Mouse (Mus musculus) CD4-positive, CD25-positive, alpha-beta regulatory T cell, adult 4 months (primary cell): ENCODE measurements around the gene 1700020N15Rik. TPM values are rescaled to one million over a fixed set of nuclear protein-coding genes. Genes with fewer than 3 reads are reported as not detected.
"Not testable (repeated sequence)": the region's sequence is repeated elsewhere in the genome, so short reads cannot be mapped to it uniquely, and the experiment has no call there.

Experiments used
- ATAC-seq: one replicate; pipeline ENCODE4 v1.8.0; 2017
- polyA plus RNA-seq, 2 experiments: library from polyadenylated mRNA; unstranded; fragments of 100-300 nt; shearing (Covaris generic); gene quantifications; one replicate each; pipeline ENCODE4 v1.2.1; 2017

The 1700020N15Rik gene
- polyA plus RNA-seq = not detected

DNA sequence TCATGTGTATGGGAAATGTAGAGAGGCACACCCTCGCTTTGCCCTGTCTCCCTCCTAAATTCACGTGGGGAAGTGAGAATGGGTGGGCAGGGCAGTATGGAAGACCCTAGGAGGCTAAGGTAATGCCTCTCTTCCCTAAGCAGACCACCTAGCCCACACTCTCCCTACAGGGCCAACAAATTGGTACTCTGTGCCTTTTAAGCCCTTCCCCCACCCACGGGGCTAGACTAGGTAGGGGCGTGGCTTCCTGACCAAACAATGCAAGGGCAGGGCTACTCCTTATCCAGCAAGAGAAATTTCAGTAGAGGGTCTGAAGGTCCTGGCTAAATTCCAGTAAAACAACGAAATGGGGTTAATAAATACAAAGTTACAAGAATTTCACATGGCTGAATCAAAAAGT, at the start of gene 1700020N15Rik:
1700020N15Rik (plus strand) TSS at position 301 of the 400 bp plus-strand sequence.
- not testable (repeated sequence) for ATAC-seq

DNA sequence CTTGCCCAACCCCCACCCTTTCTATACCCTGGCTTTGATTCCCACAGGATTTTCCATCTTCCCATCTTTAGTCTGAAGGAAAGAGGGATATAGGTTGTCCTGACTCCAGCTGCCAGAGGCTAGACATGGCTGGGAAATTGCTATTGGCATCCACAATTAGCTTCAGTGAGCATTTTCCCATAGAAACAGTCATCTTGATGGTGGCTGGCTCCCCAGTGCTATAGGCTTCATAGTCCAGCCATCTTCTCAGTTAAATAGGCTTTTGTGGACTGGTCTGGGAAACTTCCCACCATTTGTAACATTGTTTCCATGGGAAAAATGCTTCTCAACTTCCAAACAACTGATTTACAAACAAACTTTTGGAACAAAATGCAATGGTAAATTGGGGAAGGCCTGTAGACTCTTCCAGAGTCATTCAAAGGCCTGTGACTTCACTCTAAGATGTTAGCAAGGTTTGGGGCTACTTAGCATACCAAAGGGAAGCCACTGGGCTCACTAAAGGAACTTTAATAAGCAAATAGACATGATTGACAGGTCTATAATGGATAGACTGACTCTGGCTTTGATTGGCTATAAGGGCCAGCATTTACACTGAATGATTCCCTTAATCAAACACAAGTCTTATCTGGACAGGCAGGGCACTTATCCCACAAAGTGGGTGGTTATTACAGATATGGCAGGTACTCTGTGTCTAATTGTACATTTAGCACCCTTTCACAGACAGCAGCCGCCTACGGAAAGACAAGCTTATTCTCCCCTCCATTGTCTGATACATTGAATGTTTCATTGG, 31.9 kb downstream of the 1700020N15Rik start:
- ATAC-seq = no peak
